Mouse (Mus musculus): ENCODE measurements around the gene Nop16. TPM values are rescaled to one million over a fixed set of nuclear protein-coding genes. Genes with fewer than 3 reads are reported as not detected.
"Not testable (repeated sequence)": the region's sequence is repeated elsewhere in the genome, so short reads cannot be mapped to it uniquely, and the experiment has no call there.

Nop16 gene
- polyA plus RNA-seq, 1 experiment from 2014 or later: 69.1 TPM

- ATAC-seq; H3K9me3 ChIP-seq (ENCODE audit: control insufficient read depth, low read length); H3K27me3 ChIP-seq (replicated peaks; ENCODE audit: control insufficient read depth, insufficient read depth, low read length); H3K4me2 ChIP-seq (ENCODE audit: low read length); H3K36me3 ChIP-seq (ENCODE audit: control insufficient read depth, insufficient read depth, low read length); H3K9ac ChIP-seq (ENCODE audit: low read depth, low read length); H3K4me3 ChIP-seq (ENCODE audit: low read length); H3K27ac ChIP-seq (ENCODE audit: low read depth, low read length): not testable (repeated sequence)
- peaks cover 25% of the 10 kb centered on the region for H3K4me1 ChIP-seq (ENCODE audit: control insufficient read depth, insufficient read depth, low read depth, low read length)
- 87% methylated on average over 8 of the region's 8 CpGs for WGBS
Measured at GRCm38 (mm10) chr13:54613141-54613540, 23.3 kb upstream of the Nop16 start.

GRCm38 (mm10) chr13:54610972-54611754 is 21.3 kb upstream of the Nop16 start, which contains the start of gene Cltb:
Cltb (minus strand) TSS chr13:54611344.
- peak within 1 kb of the TSS; percentile 91 for H3K4me2 ChIP-seq (ENCODE audit: low read length)
- peak within 1 kb of the TSS; percentile 95 for H3K9ac ChIP-seq (ENCODE audit: low read depth, low read length)
- H3K4me1 ChIP-seq (ENCODE audit: control insufficient read depth, insufficient read depth, low read depth, low read length): peaks cover 27% of the 10 kb centered on the region
- H3K4me3 ChIP-seq (ENCODE audit: low read length): peak within 1 kb of the TSS; percentile 90
- H3K9me3 ChIP-seq (ENCODE audit: control insufficient read depth, low read length): no peaks in the 10 kb centered on the region
- H3K36me3 ChIP-seq (ENCODE audit: control insufficient read depth, insufficient read depth, low read length): no peaks in the 10 kb centered on the region
- under 1% methylated on average over 54 of the region's 66 CpGs for WGBS
- no peaks in the 10 kb centered on the region for H3K27me3 ChIP-seq (replicated peaks; ENCODE audit: control insufficient read depth, insufficient read depth, low read length)
- peak within 1 kb of the TSS; percentile 84 for H3K27ac ChIP-seq (ENCODE audit: low read depth, low read length)
- ATAC-seq: peak; percentile 71

- H3K9ac ChIP-seq (ENCODE audit: low read depth, low read length): peak overlapping the region; percentile 95
- H3K27ac ChIP-seq (ENCODE audit: low read depth, low read length): peak overlapping the region; percentile 84
- peaks cover 4% of the 10 kb centered on the region; the same call in 1 of the 2 replicates for H3K36me3 ChIP-seq (ENCODE audit: control insufficient read depth, insufficient read depth, low read length)
- H3K4me3 ChIP-seq (ENCODE audit: low read length): peak overlapping the region; percentile 90
- no peaks in the 10 kb centered on the region for H3K27me3 ChIP-seq (replicated peaks; ENCODE audit: control insufficient read depth, insufficient read depth, low read length)
- WGBS: 5% methylated on average over 13 of the region's 13 CpGs
- peaks cover 27% of the 10 kb centered on the region for H3K4me1 ChIP-seq (ENCODE audit: control insufficient read depth, insufficient read depth, low read depth, low read length)
- ATAC-seq: peak; percentile 50
- H3K4me2 ChIP-seq (ENCODE audit: low read length): peak overlapping the region; percentile 91
- no peaks in the 10 kb centered on the region for H3K9me3 ChIP-seq (ENCODE audit: control insufficient read depth, low read length)
Measured at GRCm38 (mm10) chr13:54610613-54610971, 20.7 kb upstream of the Nop16 start.

GRCm38 (mm10) chr13:54609301-54609700 is 19.4 kb upstream of the Nop16 start:
- WGBS: 22% methylated on average over 1 of the region's 1 CpGs
- H3K4me3 ChIP-seq (ENCODE audit: low read length): peak overlapping the region; percentile 29

GRCm38 (mm10) chr13:54608666-54609065 is 18.8 kb upstream of the Nop16 start:
- Histone ChIP-seq H3K27ac (ENCODE audit: low read depth, low read length) (peak overlapping the region; percentile 18; the same call in 1 of the 2 replicates), H3K9ac (ENCODE audit: low read depth, low read length) (peak overlapping the region; percentile 47), H3K27me3 (replicated peaks; ENCODE audit: control insufficient read depth, insufficient read depth, low read length) (no peaks in the 10 kb centered on the region), H3K4me1 (ENCODE audit: control insufficient read depth, insufficient read depth, low read depth, low read length) (peaks cover 27% of the 10 kb centered on the region), H3K4me2 (ENCODE audit: low read length) (peak overlapping the region; percentile 91), H3K9me3 (ENCODE audit: control insufficient read depth, low read length) (no peaks in the 10 kb centered on the region), H3K4me3 (ENCODE audit: low read length) (peak overlapping the region; percentile 29), H3K36me3 (ENCODE audit: control insufficient read depth, insufficient read depth, low read length) (peaks cover 7% of the 10 kb centered on the region)
- WGBS: 13% methylated on average over 8 of the region's 8 CpGs
- ATAC-seq: peak; percentile 46; the same call in 1 of the 2 replicates

More at GRCm38 (mm10) chr13:54609301-54609700, 19.4 kb upstream of the Nop16 start:
- Histone ChIP-seq H3K9ac (ENCODE audit: low read depth, low read length) (peak overlapping the region; percentile 47), H3K27me3 (replicated peaks; ENCODE audit: control insufficient read depth, insufficient read depth, low read length) (no peaks in the 10 kb centered on the region), H3K4me2 (ENCODE audit: low read length) (peak overlapping the region; percentile 91), H3K36me3 (ENCODE audit: control insufficient read depth, insufficient read depth, low read length) (peaks cover 7% of the 10 kb centered on the region), H3K9me3 (ENCODE audit: control insufficient read depth, low read length) (no peaks in the 10 kb centered on the region), H3K27ac (ENCODE audit: low read depth, low read length) (no peak overlapping the region), H3K4me1 (ENCODE audit: control insufficient read depth, insufficient read depth, low read depth, low read length) (peaks cover 27% of the 10 kb centered on the region)
- ATAC-seq: no peak

- Histone ChIP-seq H3K4me2 (ENCODE audit: low read length) (peak overlapping the region; percentile 91), H3K9me3 (ENCODE audit: control insufficient read depth, low read length) (no peaks in the 10 kb centered on the region), H3K36me3 (ENCODE audit: control insufficient read depth, insufficient read depth, low read length) (peaks cover 7% of the 10 kb centered on the region), H3K9ac (ENCODE audit: low read depth, low read length) (no peak overlapping the region), H3K4me1 (ENCODE audit: control insufficient read depth, insufficient read depth, low read depth, low read length) (peaks cover 27% of the 10 kb centered on the region), H3K27me3 (replicated peaks; ENCODE audit: control insufficient read depth, insufficient read depth, low read length) (no peaks in the 10 kb centered on the region), H3K27ac (ENCODE audit: low read depth, low read length) (no peak overlapping the region), H3K4me3 (ENCODE audit: low read length) (no peak overlapping the region)
- WGBS: 63% methylated on average over 3 of the region's 3 CpGs
- no peak for ATAC-seq
Measured at GRCm38 (mm10) chr13:54608002-54608401, 18.1 kb upstream of the Nop16 start.

GRCm38 (mm10) chr13:54607204-54607603 is 17.3 kb upstream of the Nop16 start:
- Histone ChIP-seq H3K4me3 (ENCODE audit: low read length) (no peak overlapping the region), H3K36me3 (ENCODE audit: control insufficient read depth, insufficient read depth, low read length) (peaks cover 7% of the 10 kb centered on the region), H3K9me3 (ENCODE audit: control insufficient read depth, low read length) (no peaks in the 10 kb centered on the region), H3K27me3 (replicated peaks; ENCODE audit: control insufficient read depth, insufficient read depth, low read length) (no peaks in the 10 kb centered on the region), H3K4me2 (ENCODE audit: low read length) (no peak overlapping the region), H3K4me1 (ENCODE audit: control insufficient read depth, insufficient read depth, low read depth, low read length) (peaks cover 27% of the 10 kb centered on the region), H3K27ac (ENCODE audit: low read depth, low read length) (no peak overlapping the region), H3K9ac (ENCODE audit: low read depth, low read length) (no peak overlapping the region)
- 71% methylated on average over 5 of the region's 5 CpGs for WGBS
- ATAC-seq: no peak

GRCm38 (mm10) chr13:54605426-54605825 is 15.5 kb upstream of the Nop16 start:
- H3K4me1 ChIP-seq (ENCODE audit: control insufficient read depth, insufficient read depth, low read depth, low read length): peaks cover 23% of the 10 kb centered on the region
- H3K4me3 ChIP-seq (ENCODE audit: low read length): no peak overlapping the region
- peaks cover 7% of the 10 kb centered on the region for H3K36me3 ChIP-seq (ENCODE audit: control insufficient read depth, insufficient read depth, low read length)
- no peak overlapping the region for H3K9ac ChIP-seq (ENCODE audit: low read depth, low read length)
- no peaks in the 10 kb centered on the region for H3K9me3 ChIP-seq (ENCODE audit: control insufficient read depth, low read length)
- H3K27ac ChIP-seq (ENCODE audit: low read depth, low read length): no peak overlapping the region
- no peak overlapping the region for H3K4me2 ChIP-seq (ENCODE audit: low read length)
- 77% methylated on average over 5 of the region's 5 CpGs for WGBS
- ATAC-seq: no peak
- H3K27me3 ChIP-seq (replicated peaks; ENCODE audit: control insufficient read depth, insufficient read depth, low read length): no peaks in the 10 kb centered on the region

GRCm38 (mm10) chr13:54604221-54604620 is 14.3 kb upstream of the Nop16 start:
- Histone ChIP-seq H3K9me3 (ENCODE audit: control insufficient read depth, low read length) (no peaks in the 10 kb centered on the region), H3K27me3 (replicated peaks; ENCODE audit: control insufficient read depth, insufficient read depth, low read length) (no peaks in the 10 kb centered on the region), H3K27ac (ENCODE audit: low read depth, low read length) (no peak overlapping the region), H3K9ac (ENCODE audit: low read depth, low read length) (no peak overlapping the region), H3K4me2 (ENCODE audit: low read length) (no peak overlapping the region), H3K4me3 (ENCODE audit: low read length) (no peak overlapping the region), H3K36me3 (ENCODE audit: control insufficient read depth, insufficient read depth, low read length) (peaks cover 7% of the 10 kb centered on the region), H3K4me1 (ENCODE audit: control insufficient read depth, insufficient read depth, low read depth, low read length) (peaks cover 13% of the 10 kb centered on the region)
- no peak for ATAC-seq
- WGBS: 53% methylated on average over 4 of the region's 4 CpGs
